Mouse (Mus musculus): Measurements from ENCODE around the gene Gm9903. TPM values are rescaled to one million over a fixed set of nuclear protein-coding genes. Genes with fewer than 3 reads are reported as not detected.

The Gm9903 gene
- polyA plus RNA-seq, 1 experiment from 2014 or later = 1.0 TPM

GRCm38 (mm10) chr5:33651541-33651920 is 21.8 kb downstream of the Gm9903 start:
- Histone ChIP-seq H3K4me3 (peak overlapping the region; percentile 82), H3K27me3 (no peaks in the 10 kb centered on the region), H3K9me3 (no peaks in the 10 kb centered on the region), H3K27ac (replicated peaks) (peak overlapping the region; percentile 97), H3K9ac (replicated peaks) (peak overlapping the region; percentile 89), H3K4me1 (peaks cover 34% of the 10 kb centered on the region), H3K4me2 (replicated peaks) (peak overlapping the region; percentile 77), H3K36me3 (peaks cover 54% of the 10 kb centered on the region)
- WGBS = 2% methylated on average over 11 of the region's 11 CpGs
- ATAC-seq (ENCODE audit: low FRiP score, low read depth) = no peak

- peaks cover 48% of the 10 kb centered on the region for H3K36me3 ChIP-seq
- WGBS = under 1% methylated on average over 82 of the region's 82 CpGs
These were observed 22.4 kb downstream of the Gm9903 start, which contains the start of gene Slbp for GRCm38 (mm10) chr5:33651921-33652782. Gene Slbp (minus strand): TSS chr5:33652574.

GRCm38 (mm10) chr5:33652783-33653173 is 23.1 kb downstream of the Gm9903 start:
- peak overlapping the region; percentile 97 for H3K27ac ChIP-seq (replicated peaks)
- H3K4me3 ChIP-seq = peak overlapping the region; percentile 82
- H3K4me2 ChIP-seq (replicated peaks) = peak overlapping the region; percentile 77
- peaks cover 42% of the 10 kb centered on the region for H3K36me3 ChIP-seq
- ATAC-seq (ENCODE audit: low FRiP score, low read depth) = peak; percentile 42; the same call in 1 of the 2 replicates
- 1% methylated on average over 9 of the region's 9 CpGs for WGBS
- peaks cover 42% of the 10 kb centered on the region for H3K4me1 ChIP-seq
- no peaks in the 10 kb centered on the region for H3K9me3 ChIP-seq
- H3K27me3 ChIP-seq = no peaks in the 10 kb centered on the region
- peak overlapping the region; percentile 89; the same call in 1 of the 2 replicates for H3K9ac ChIP-seq (replicated peaks)

More at GRCm38 (mm10) chr5:33651921-33652782, 22.4 kb downstream of the Gm9903 start, which contains the start of gene Slbp:
- Histone ChIP-seq H3K9me3 (no peaks in the 10 kb centered on the region), H3K4me3 (peak within 1 kb of the TSS; percentile 82), H3K9ac (replicated peaks) (peak within 1 kb of the TSS; percentile 89), H3K27me3 (no peaks in the 10 kb centered on the region), H3K27ac (replicated peaks) (peak within 1 kb of the TSS; percentile 97), H3K4me2 (replicated peaks) (peak within 1 kb of the TSS; percentile 77), H3K4me1 (peaks cover 40% of the 10 kb centered on the region)
- ATAC-seq (ENCODE audit: low FRiP score, low read depth) = peak; percentile 96

GRCm38 (mm10) chr5:33654424-33654823 is 24.7 kb downstream of the Gm9903 start:
- WGBS = 96% methylated on average over 13 of the region's 13 CpGs
- Histone ChIP-seq H3K9me3 (no peaks in the 10 kb centered on the region), H3K4me2 (replicated peaks) (no peak overlapping the region), H3K4me3 (no peak overlapping the region), H3K9ac (replicated peaks) (peak overlapping the region; percentile 28; the same call in 1 of the 2 replicates), H3K27ac (replicated peaks) (no peak overlapping the region), H3K36me3 (peaks cover 29% of the 10 kb centered on the region), H3K4me1 (peaks cover 48% of the 10 kb centered on the region), H3K27me3 (no peaks in the 10 kb centered on the region)
- no peak for ATAC-seq (ENCODE audit: low FRiP score, low read depth)

GRCm38 (mm10) chr5:33655251-33655840 is 25.6 kb downstream of the Gm9903 start:
- Histone ChIP-seq H3K27ac (replicated peaks) (no peak overlapping the region), H3K9me3 (no peaks in the 10 kb centered on the region), H3K4me2 (replicated peaks) (no peak overlapping the region), H3K9ac (replicated peaks) (no peak overlapping the region), H3K36me3 (peaks cover 25% of the 10 kb centered on the region), H3K4me1 (peaks cover 48% of the 10 kb centered on the region), H3K4me3 (no peak overlapping the region), H3K27me3 (no peaks in the 10 kb centered on the region)
- WGBS = 94% methylated on average over 10 of the region's 10 CpGs
- ATAC-seq (ENCODE audit: low FRiP score, low read depth) = no peak

GRCm38 (mm10) chr5:33656739-33657138 is 27.0 kb downstream of the Gm9903 start:
- H3K4me3 ChIP-seq = peak overlapping the region; percentile 59
- 61% methylated on average over 1 of the region's 1 CpGs for WGBS
- peak overlapping the region; percentile 82 for H3K9ac ChIP-seq (replicated peaks)
- no peak overlapping the region for H3K27ac ChIP-seq (replicated peaks)
- H3K36me3 ChIP-seq = peaks cover 36% of the 10 kb centered on the region
- peaks cover 41% of the 10 kb centered on the region for H3K4me1 ChIP-seq
- ATAC-seq (ENCODE audit: low FRiP score, low read depth) = no peak
- H3K4me2 ChIP-seq (replicated peaks) = peak overlapping the region; percentile 90
- H3K9me3 ChIP-seq = no peaks in the 10 kb centered on the region
- no peaks in the 10 kb centered on the region for H3K27me3 ChIP-seq

GRCm38 (mm10) chr5:33657251-33657786 is 27.6 kb downstream of the Gm9903 start:
- H3K27me3 ChIP-seq = no peaks in the 10 kb centered on the region
- H3K36me3 ChIP-seq = peaks cover 42% of the 10 kb centered on the region
- peak overlapping the region; percentile 82 for H3K9ac ChIP-seq (replicated peaks)
- ATAC-seq (ENCODE audit: low FRiP score, low read depth) = peak; percentile 11
- peak overlapping the region; percentile 71 for H3K27ac ChIP-seq (replicated peaks)
- under 1% methylated on average over 32 of the region's 32 CpGs for WGBS
- peaks cover 41% of the 10 kb centered on the region for H3K4me1 ChIP-seq
- no peaks in the 10 kb centered on the region for H3K9me3 ChIP-seq
- H3K4me2 ChIP-seq (replicated peaks) = peak overlapping the region; percentile 90
- H3K4me3 ChIP-seq = peak overlapping the region; percentile 59

- Histone ChIP-seq H3K27ac (replicated peaks) (peak within 1 kb of the TSS; percentile 91), H3K9ac (replicated peaks) (peak within 1 kb of the TSS; percentile 82), H3K4me2 (replicated peaks) (peak within 1 kb of the TSS; percentile 90), H3K4me1 (peaks cover 37% of the 10 kb centered on the region), H3K27me3 (no peaks in the 10 kb centered on the region), H3K36me3 (peaks cover 47% of the 10 kb centered on the region), H3K4me3 (peak within 1 kb of the TSS; percentile 59), H3K9me3 (no peaks in the 10 kb centered on the region)
- under 1% methylated on average over 60 of the region's 60 CpGs for WGBS
- ATAC-seq (ENCODE audit: low FRiP score, low read depth) = peak; percentile 97
These were observed 28.3 kb downstream of the Gm9903 start, which contains the start of the genes Tacc3 and Tmem129 for GRCm38 (mm10) chr5:33657787-33658663. Gene Tacc3 (plus strand): TSS chr5:33658128. Gene Tmem129 (minus strand): TSS chr5:33658416.

GRCm38 (mm10) chr5:33658664-33659050 is 28.9 kb downstream of the Gm9903 start:
- Histone ChIP-seq H3K9ac (replicated peaks) (peak overlapping the region; percentile 76), H3K27ac (replicated peaks) (0 out of 2 replicates have a peak overlapping the region, but pooled peaks have one; percentile 35), H3K4me1 (peaks cover 37% of the 10 kb centered on the region), H3K4me2 (replicated peaks) (peak overlapping the region; percentile 90), H3K4me3 (peak overlapping the region; percentile 59), H3K9me3 (no peaks in the 10 kb centered on the region), H3K36me3 (peaks cover 47% of the 10 kb centered on the region), H3K27me3 (no peaks in the 10 kb centered on the region)
- ATAC-seq (ENCODE audit: low FRiP score, low read depth) = peak; percentile 5
- 0% methylated on average over 26 of the region's 26 CpGs for WGBS

GRCm38 (mm10) chr5:33668223-33668622 is 38.5 kb downstream of the Gm9903 start:
- Histone ChIP-seq H3K4me1 (peaks cover 3% of the 10 kb centered on the region; the same call in 1 of the 2 replicates), H3K27ac (replicated peaks) (no peak overlapping the region), H3K4me2 (replicated peaks) (no peak overlapping the region), H3K4me3 (no peak overlapping the region), H3K27me3 (no peaks in the 10 kb centered on the region), H3K36me3 (peaks cover 92% of the 10 kb centered on the region), H3K9ac (replicated peaks) (no peak overlapping the region), H3K9me3 (no peaks in the 10 kb centered on the region)
- no peak for ATAC-seq (ENCODE audit: low FRiP score, low read depth)

GRCm38 (mm10) chr5:33671659-33672058 is 41.9 kb downstream of the Gm9903 start:
- Histone ChIP-seq H3K4me3 (no peak overlapping the region), H3K36me3 (peaks cover 66% of the 10 kb centered on the region), H3K4me2 (replicated peaks) (no peak overlapping the region), H3K4me1 (peaks cover 16% of the 10 kb centered on the region), H3K9ac (replicated peaks) (no peak overlapping the region), H3K27ac (replicated peaks) (no peak overlapping the region), H3K9me3 (no peaks in the 10 kb centered on the region), H3K27me3 (no peaks in the 10 kb centered on the region)
- no peak for ATAC-seq (ENCODE audit: low FRiP score, low read depth)
- 84% methylated on average over 5 of the region's 5 CpGs for WGBS

Measured in midbrain, embryonic 12.5 days (tissue).